Mouse (Mus musculus) neural tube, embryonic 11.5 days (tissue): ENCODE measurements around the gene Map3k1. TPM values are rescaled to one million over a fixed set of nuclear protein-coding genes. Genes with fewer than 3 reads are reported as not detected.

ENCODE experiments used
- ATAC-seq: fragments of 200-750 bp; cut with Nextera tagmentation; 2 replicates; pipeline ENCODE4 v1.8.0; 2017; ENCODE audit warnings: moderate number of reproducible peaks, mild to moderate bottlenecking, moderate TSS enrichment, moderate library complexity; ENCODE audit not compliant: insufficient read depth, low FRiP score, low TSS enrichment
- DNase-seq: peaks from one replicate; pipeline ENCODE4 v3.0.0-alpha.2; 2015; ENCODE audit warnings: low spot score
- H3K27ac ChIP-seq: fragments of 300-500 bp; sonication (generic); 2 replicates; pipeline ENCODE4 v1.5.1; 2014; ENCODE audit warnings: low read depth, mild to moderate bottlenecking, low read length
- H3K27me3 ChIP-seq: fragments of 300-500 bp; sonication (generic); 2 replicates; pipeline ENCODE4 v1.6.1; 2014; ENCODE audit warnings: mild to moderate bottlenecking, low read length, mixed read lengths; ENCODE audit not compliant: control insufficient read depth, insufficient read depth
- H3K36me3 ChIP-seq: fragments of 300-500 bp; sonication (generic); 2 replicates; pipeline ENCODE4 v1.6.1; 2014; ENCODE audit warnings: mild to moderate bottlenecking, low read length, moderate library complexity, mixed read lengths; ENCODE audit not compliant: control insufficient read depth, insufficient read depth
- H3K4me1 ChIP-seq: fragments of 300-500 bp; sonication (generic); 2 replicates; pipeline ENCODE4 v1.6.1; 2014; ENCODE audit warnings: low read length, mixed read lengths; ENCODE audit not compliant: control insufficient read depth, insufficient read depth
- H3K4me2 ChIP-seq: fragments of 300-500 bp; sonication (generic); 2 replicates; pipeline ENCODE4 v1.6.1; 2014; ENCODE audit warnings: low read depth, mild to moderate bottlenecking, moderate library complexity
- H3K4me3 ChIP-seq: fragments of 300-500 bp; sonication (generic); 2 replicates; pipeline ENCODE4 v1.5.1; 2014; ENCODE audit warnings: low read depth, low read length
- H3K9ac ChIP-seq: fragments of 300-500 bp; sonication (generic); 2 replicates; pipeline ENCODE4 v1.6.1; 2014; ENCODE audit warnings: mild to moderate bottlenecking, low read length
- H3K9me3 ChIP-seq: fragments of 300-500 bp; sonication (generic); 2 replicates; pipeline ENCODE4 v1.6.1; 2016; ENCODE audit warnings: low read length; ENCODE audit not compliant: control insufficient read depth
- WGBS: fragments of 180-500 bp; shearing (Covaris S2); extraction: QIAGEN DNeasy Blood & Tissue Kit; methylation state at CpG from one replicate; pipeline ENCODE4 v1.1.7; 2014; 5-methylcytosine and 5-hydroxymethylcytosine counted together
- polyA plus RNA-seq: library from polyadenylated mRNA; unstranded; fragments of >200 nt; fragmentation: Nextera tagmentation; extraction: Ambion mirVana; gene quantifications from 2 replicates; pipeline ENCODE4 v1.2.1, GENCODE M21; 2014

Map3k1 gene
- polyA plus RNA-seq, 1 experiment from 2014 or later, result 13.9 TPM

- no peak for ATAC-seq
- Histone ChIP-seq H3K9ac (no peak overlapping the region), H3K4me2 (no peak overlapping the region), H3K4me3 (no peak overlapping the region), H3K36me3 (no peaks in the 10 kb centered on the region), H3K9me3 (no peaks in the 10 kb centered on the region), H3K27me3 (no peaks in the 10 kb centered on the region), H3K4me1 (peaks cover 17% of the 10 kb centered on the region), H3K27ac (no peak overlapping the region)
- DNase-seq, result no peak
- WGBS, result 73% methylated on average over 10 of the region's 10 CpGs
These were observed 7.0 kb downstream of the Map3k1 start for GRCm38 (mm10) chr13:111801662-111802270.

GRCm38 (mm10) chr13:111800866-111801265 lies 7.9 kb downstream of the Map3k1 start:
- Histone ChIP-seq H3K9me3 (no peaks in the 10 kb centered on the region), H3K36me3 (no peaks in the 10 kb centered on the region), H3K4me2 (no peak overlapping the region), H3K4me3 (no peak overlapping the region), H3K9ac (no peak overlapping the region), H3K4me1 (peaks cover 21% of the 10 kb centered on the region), H3K27me3 (no peaks in the 10 kb centered on the region), H3K27ac (no peak overlapping the region)
- WGBS, result 39% methylated on average over 4 of the region's 4 CpGs
- ATAC-seq, result no peak
- DNase-seq, result no peak

- H3K9ac ChIP-seq, result no peak overlapping the region
- 83% methylated on average over 12 of the region's 12 CpGs for WGBS
- H3K9me3 ChIP-seq, result no peaks in the 10 kb centered on the region
- no peak overlapping the region for H3K4me2 ChIP-seq
- H3K27me3 ChIP-seq, result no peaks in the 10 kb centered on the region
- DNase-seq (no peak), ATAC-seq (no peak)
- H3K4me3 ChIP-seq, result no peak overlapping the region
- no peak overlapping the region for H3K27ac ChIP-seq
- H3K36me3 ChIP-seq, result no peaks in the 10 kb centered on the region
- H3K4me1 ChIP-seq, result peaks cover 21% of the 10 kb centered on the region
These were observed 10.7 kb downstream of the Map3k1 start for GRCm38 (mm10) chr13:111798044-111798443.

- Histone ChIP-seq H3K4me1 (peaks cover 21% of the 10 kb centered on the region), H3K9me3 (no peaks in the 10 kb centered on the region), H3K36me3 (no peaks in the 10 kb centered on the region), H3K27ac (no peak overlapping the region), H3K4me3 (no peak overlapping the region), H3K9ac (no peak overlapping the region), H3K4me2 (no peak overlapping the region), H3K27me3 (no peaks in the 10 kb centered on the region)
- peak; percentile 57 for DNase-seq
- 13% methylated on average over 8 of the region's 8 CpGs for WGBS
- peak; percentile 67; the same call in 1 of the 2 replicates for ATAC-seq
These were observed 11.8 kb downstream of the Map3k1 start for GRCm38 (mm10) chr13:111797021-111797420.

- no peak for ATAC-seq
- WGBS, result 67% methylated on average over 11 of the region's 11 CpGs
- H3K4me1 ChIP-seq, result peaks cover 16% of the 10 kb centered on the region
These were observed 12.4 kb downstream of the Map3k1 start for GRCm38 (mm10) chr13:111796191-111796920.

GRCm38 (mm10) chr13:111792975-111793287 lies 15.9 kb downstream of the Map3k1 start:
- WGBS, result 90% methylated on average over 14 of the region's 14 CpGs
- H3K4me3 ChIP-seq, result no peak overlapping the region
- H3K36me3 ChIP-seq, result no peaks in the 10 kb centered on the region
- no peak overlapping the region for H3K27ac ChIP-seq
- H3K4me2 ChIP-seq, result no peak overlapping the region
- peaks cover 29% of the 10 kb centered on the region; the same call in 1 of the 2 replicates for H3K4me1 ChIP-seq
- H3K27me3 ChIP-seq, result no peaks in the 10 kb centered on the region
- H3K9ac ChIP-seq, result no peak overlapping the region
- H3K9me3 ChIP-seq, result no peaks in the 10 kb centered on the region
- DNase-seq (no peak), ATAC-seq (no peak)

More at GRCm38 (mm10) chr13:111796191-111796920, 12.4 kb downstream of the Map3k1 start:
- Histone ChIP-seq H3K9me3 (no peaks in the 10 kb centered on the region), H3K9ac (no peak overlapping the region), H3K4me2 (no peak overlapping the region), H3K27ac (no peak overlapping the region), H3K27me3 (no peaks in the 10 kb centered on the region), H3K4me3 (no peak overlapping the region), H3K36me3 (no peaks in the 10 kb centered on the region)
- no peak for DNase-seq

GRCm38 (mm10) chr13:111792130-111792974 lies 16.4 kb downstream of the Map3k1 start:
- 77% methylated on average over 16 of the region's 16 CpGs for WGBS
- Histone ChIP-seq H3K4me3 (no peak overlapping the region), H3K9me3 (no peaks in the 10 kb centered on the region), H3K4me2 (no peak overlapping the region), H3K27ac (no peak overlapping the region), H3K4me1 (peaks cover 24% of the 10 kb centered on the region; the same call in 1 of the 2 replicates), H3K27me3 (no peaks in the 10 kb centered on the region), H3K36me3 (no peaks in the 10 kb centered on the region), H3K9ac (no peak overlapping the region)
- DNase-seq (no peak), ATAC-seq (no peak)

GRCm38 (mm10) chr13:111791596-111791995 lies 17.2 kb downstream of the Map3k1 start:
- H3K36me3 ChIP-seq, result no peaks in the 10 kb centered on the region
- WGBS, result 83% methylated on average over 11 of the region's 11 CpGs
- peaks cover 20% of the 10 kb centered on the region; the same call in 1 of the 2 replicates for H3K4me1 ChIP-seq
- no peak overlapping the region for H3K4me3 ChIP-seq
- H3K9me3 ChIP-seq, result no peaks in the 10 kb centered on the region
- H3K27me3 ChIP-seq, result no peaks in the 10 kb centered on the region
- no peak overlapping the region for H3K9ac ChIP-seq
- ATAC-seq (no peak), DNase-seq (no peak)
- H3K27ac ChIP-seq, result no peak overlapping the region
- H3K4me2 ChIP-seq, result no peak overlapping the region
